Mouse (Mus musculus): Measurements from ENCODE around the gene Tlx3. TPM values are rescaled to one million over a fixed set of nuclear protein-coding genes. Genes with fewer than 3 reads are reported as not detected.

The Tlx3 gene
- total RNA-seq, 1 experiment from 2014 or later, result not detected

DNA sequence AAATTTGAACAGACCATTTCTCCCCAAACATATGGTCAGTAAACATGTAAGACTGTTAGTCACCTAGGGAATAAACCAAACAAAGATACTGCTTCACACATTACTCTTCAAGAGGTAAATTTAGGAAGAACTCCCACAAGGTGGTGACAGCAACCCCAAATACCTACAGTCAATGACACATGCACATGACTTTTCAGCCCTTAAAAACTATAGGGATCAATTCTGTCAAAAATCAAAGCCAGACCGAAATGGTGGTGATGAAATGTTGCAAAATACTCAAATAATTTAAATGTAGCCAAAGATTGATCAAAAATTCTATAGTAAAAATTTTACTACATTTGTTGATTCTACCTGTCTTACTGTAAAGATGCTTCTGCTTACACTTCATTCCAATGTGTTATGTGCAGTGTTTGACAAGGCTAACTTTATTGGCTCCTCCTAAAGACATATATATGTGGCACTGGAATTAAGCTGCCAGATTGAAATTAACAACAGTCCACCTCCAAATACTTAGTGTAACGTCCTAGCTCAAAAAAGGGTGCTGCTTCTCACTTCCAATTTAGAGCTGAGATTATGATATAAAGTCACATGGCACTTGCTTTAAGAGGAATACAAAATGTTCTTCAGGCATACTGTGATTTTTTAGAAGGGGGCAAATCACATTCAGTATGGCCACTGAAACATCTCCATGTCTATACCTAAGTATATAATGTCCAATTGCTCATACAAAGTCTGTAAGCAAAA lies 45.8 kb downstream of the Tlx3 start:
- ATAC-seq (replicated peaks; ENCODE audit: insufficient number of reproducible peaks, low FRiP score, low TSS enrichment, poor library complexity, severe bottlenecking), result no peak

DNA sequence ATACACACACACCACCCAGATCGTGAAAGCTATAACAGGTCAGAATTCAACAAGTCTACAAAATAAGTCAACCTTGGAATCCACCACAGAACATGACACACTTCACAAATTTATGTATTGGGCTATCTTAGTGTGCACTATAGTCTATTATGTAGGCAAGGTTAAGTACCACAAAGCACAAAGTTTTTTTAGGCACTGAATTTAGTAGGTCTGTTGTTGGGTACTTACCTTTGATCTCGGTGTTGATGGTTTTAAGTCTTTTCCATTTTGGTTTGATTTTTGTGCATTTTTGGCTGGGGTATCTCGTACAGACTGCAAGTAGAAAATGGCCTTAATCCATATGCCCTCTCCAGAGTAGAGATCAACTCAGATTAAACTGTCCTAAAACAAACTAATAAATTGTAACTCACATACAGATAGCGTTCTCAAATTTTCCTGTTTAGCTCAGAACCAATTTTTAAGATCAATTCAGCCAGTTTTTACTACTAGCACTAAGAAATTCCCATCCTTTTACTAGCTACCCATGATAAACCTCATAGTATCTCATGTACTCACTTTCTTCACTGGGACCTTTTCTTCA lies 46.9 kb downstream of the Tlx3 start:
- no peak for ATAC-seq (replicated peaks; ENCODE audit: insufficient number of reproducible peaks, low FRiP score, low TSS enrichment, poor library complexity, severe bottlenecking)

DNA sequence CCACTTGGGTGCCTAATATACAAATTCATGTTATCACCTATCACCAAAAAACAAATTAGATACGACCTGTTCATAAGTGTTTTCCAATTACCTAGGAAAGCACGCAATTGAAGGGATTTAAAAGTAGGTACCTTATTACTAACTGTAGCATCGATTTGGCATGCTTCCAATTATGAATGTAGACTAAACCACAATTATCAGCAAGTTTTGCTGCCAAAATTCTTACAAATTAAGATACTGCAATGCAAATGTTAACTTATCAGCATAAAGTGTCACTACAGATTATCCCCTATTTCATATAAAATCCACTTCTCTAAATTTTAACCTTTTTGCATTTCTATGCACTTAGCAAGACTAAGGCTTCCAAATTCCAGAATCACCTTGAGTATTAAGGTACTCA lies 48.9 kb downstream of the Tlx3 start:
- ATAC-seq (replicated peaks; ENCODE audit: insufficient number of reproducible peaks, low FRiP score, low TSS enrichment, poor library complexity, severe bottlenecking), result no peak

DNA sequence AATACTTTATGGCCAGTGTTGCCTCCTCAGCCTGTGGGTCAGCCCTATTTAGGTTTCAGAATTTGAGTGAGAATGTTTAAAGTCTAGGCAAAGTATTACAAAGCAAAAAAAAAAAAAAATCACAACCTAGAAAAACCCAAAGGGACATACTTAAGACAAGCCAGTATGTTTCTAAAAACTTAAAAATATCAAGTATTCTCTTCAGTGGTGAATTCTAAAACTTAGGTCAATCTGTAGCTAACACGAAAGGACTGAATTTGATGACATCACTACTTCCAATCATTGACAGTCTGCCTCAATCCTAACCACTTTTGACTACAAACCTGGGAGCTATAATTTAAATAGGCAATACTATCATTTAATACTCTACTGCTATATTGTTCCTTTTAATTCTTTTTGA lies 50.4 kb downstream of the Tlx3 start:
- ATAC-seq (replicated peaks; ENCODE audit: insufficient number of reproducible peaks, low FRiP score, low TSS enrichment, poor library complexity, severe bottlenecking), result no peak

DNA sequence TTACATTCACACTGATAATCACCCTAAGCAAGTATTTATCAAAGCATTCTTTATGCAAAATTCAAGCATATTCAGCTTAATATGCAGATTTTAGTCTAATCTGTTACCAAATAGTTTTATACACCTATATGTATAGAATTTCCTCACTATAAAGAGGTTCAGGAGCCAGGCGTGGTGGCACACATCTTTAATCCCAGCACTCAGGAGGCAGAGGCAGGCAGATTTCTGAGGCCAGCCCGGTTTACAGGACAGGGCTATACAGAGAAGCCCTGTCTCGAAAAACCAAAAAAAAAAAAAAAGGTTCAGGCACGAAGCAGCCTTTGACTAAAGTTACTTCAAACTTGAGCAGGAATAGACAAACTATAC lies 51.6 kb downstream of the Tlx3 start:
- ATAC-seq (replicated peaks; ENCODE audit: insufficient number of reproducible peaks, low FRiP score, low TSS enrichment, poor library complexity, severe bottlenecking), result no peak

DNA sequence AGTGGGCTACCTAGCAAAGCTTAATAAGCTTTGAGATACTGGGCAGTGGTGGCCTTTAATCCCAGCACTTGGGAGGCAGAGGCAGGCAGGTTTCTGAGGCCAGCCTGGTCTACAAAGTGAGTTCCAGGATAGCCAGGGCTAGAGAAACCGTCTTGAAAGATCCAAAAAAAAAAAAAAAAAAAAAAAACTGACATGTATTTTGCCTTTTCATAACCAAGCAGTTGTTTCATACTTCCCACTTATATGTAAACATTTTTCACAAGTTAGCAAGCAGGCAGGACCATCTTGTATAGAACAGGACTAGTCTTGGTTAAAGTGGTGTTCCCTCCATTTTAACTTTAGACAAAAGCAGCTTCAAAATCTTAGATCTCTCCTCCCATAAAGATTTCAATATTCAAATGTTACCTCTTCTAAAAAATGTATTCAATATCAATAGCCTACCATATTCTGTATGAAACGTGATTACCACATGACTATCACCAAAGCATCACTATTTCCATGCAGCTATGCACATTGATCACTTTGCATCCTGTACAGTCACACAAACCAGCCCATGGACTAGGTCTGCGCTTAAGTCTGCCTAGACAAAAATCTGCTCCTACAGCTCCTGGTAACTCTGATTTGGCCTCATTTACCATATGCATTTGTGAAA lies 52.1 kb downstream of the Tlx3 start:
- no peak for ATAC-seq (replicated peaks; ENCODE audit: insufficient number of reproducible peaks, low FRiP score, low TSS enrichment, poor library complexity, severe bottlenecking)

Other genes with a start within 250 kb of the Tlx3 start
- gene Fgf18, start 56.2 kb downstream of the Tlx3 start, total RNA-seq (2017), result not detected in 3 replicates
- 743 to 848 TPM (median 840 TPM) in 3 replicates for gene Npm1, start 40.4 kb downstream of the Tlx3 start, total RNA-seq (2017)
- not detected in 3 replicates for gene Gm12117, start 73.1 kb upstream of the Tlx3 start, total RNA-seq (2017)

All from monocyte, adult 5-6 weeks (primary cell).